Mouse (Mus musculus) C2C12 (cell line): ENCODE data around the gene Lgals1. TPM values are rescaled to one million over a fixed set of nuclear protein-coding genes. Genes with fewer than 3 reads are reported as not detected.

Experiments
- H3K27me3 ChIP-seq: one replicate; pipeline ENCODE4 v1.6.1; 2011; ENCODE audit not compliant: control insufficient read depth, insufficient read depth, insufficient read length
- H3K36me3 ChIP-seq: one replicate; pipeline ENCODE4 v1.6.1; 2011; ENCODE audit not compliant: control insufficient read depth, insufficient read depth
- H3K4me3 ChIP-seq: one replicate; pipeline ENCODE4 v1.5.1; 2011; ENCODE audit warnings: mild to moderate bottlenecking, control low read depth; ENCODE audit not compliant: poor library complexity, insufficient read depth, severe bottlenecking
- H3K79me2 ChIP-seq: one replicate; pipeline ENCODE4 v1.6.1; 2011; ENCODE audit not compliant: control insufficient read depth, insufficient read depth
- H3K79me3 ChIP-seq: one replicate; pipeline ENCODE4 v1.6.1; 2011; ENCODE audit warnings: low read depth, control low read depth
- H3ac ChIP-seq: one replicate; pipeline ENCODE3; 2011; ENCODE audit warnings: low read depth; ENCODE audit not compliant: control insufficient read depth, insufficient read length
- CEBPB ChIP-seq: IDR thresholded peaks from one replicate; pipeline ENCODE4 v1.6.1; 2011; ENCODE audit warnings: low read depth, mild to moderate bottlenecking, control low read depth, moderate library complexity
- CTCF ChIP-seq: IDR thresholded peaks from one replicate; pipeline ENCODE4 v1.5.1; 2011; ENCODE audit not compliant: control insufficient read depth, insufficient read depth, insufficient read length
- FOSL1 ChIP-seq: IDR thresholded peaks from one replicate; pipeline ENCODE4 v1.8.0; 2011; ENCODE audit warnings: mild to moderate bottlenecking, low read length; ENCODE audit not compliant: poor library complexity, insufficient read depth, severe bottlenecking
- MAX ChIP-seq: IDR thresholded peaks from one replicate; pipeline ENCODE4 v1.6.1; 2011; ENCODE audit warnings: mild to moderate bottlenecking, control low read depth
- MYOD1 ChIP-seq: IDR thresholded peaks from one replicate; pipeline ENCODE4 v1.6.1; 2011; ENCODE audit warnings: low read depth; ENCODE audit not compliant: control insufficient read depth, insufficient read length
- MYOG ChIP-seq: IDR thresholded peaks from one replicate; pipeline ENCODE4 v1.6.1; 2011; ENCODE audit not compliant: control insufficient read depth, insufficient read length; ENCODE audit errors: extremely low read depth
- USF1 ChIP-seq: IDR thresholded peaks from one replicate; pipeline ENCODE4 v1.6.1; 2011; ENCODE audit warnings: low read depth, mild to moderate bottlenecking, control low read depth, moderate library complexity
- polyA plus RNA-seq: library from polyadenylated mRNA; unstranded; fragments of >200 nt; fragmentation: generic; extraction: Trizol; gene quantifications from one replicate; pipeline ENCODE4 v1.2.1, GENCODE M21; 2012; ENCODE audit warnings: missing spikeins

The Lgals1 gene
- polyA plus RNA-seq, 1 experiment = 18,755 TPM

- no peaks in the 10 kb centered on the region for H3K36me3 ChIP-seq
- TF ChIP-seq USF1 = no peak
- no peak for TF ChIP-seq MYOG
- no peak for TF ChIP-seq FOSL1
- TF ChIP-seq CEBPB = no peak
- TF ChIP-seq CTCF = no peak
- no peak for TF ChIP-seq MAX
- no peak for TF ChIP-seq MYOD1
- no peak overlapping the region for H3K4me3 ChIP-seq
- no peaks in the 10 kb centered on the region for H3K79me3 ChIP-seq
- no peaks in the 10 kb centered on the region for H3K27me3 ChIP-seq
- H3ac ChIP-seq = no peak overlapping the region
- H3K79me2 ChIP-seq = no peaks in the 10 kb centered on the region
Observed at GRCm38 (mm10) chr15:78956351-78956750, 29.8 kb downstream of the Lgals1 start.

GRCm38 (mm10) chr15:78957021-78957420, 30.5 kb downstream of the Lgals1 start:
- no peak overlapping the region for H3K4me3 ChIP-seq
- H3K36me3 ChIP-seq = no peaks in the 10 kb centered on the region
- TF ChIP-seq MYOG (no peak), CEBPB (no peak), MAX (no peak), MYOD1 (no peak), USF1 (no peak)
- no peaks in the 10 kb centered on the region for H3K79me2 ChIP-seq
- no peaks in the 10 kb centered on the region for H3K27me3 ChIP-seq
- no peaks in the 10 kb centered on the region for H3K79me3 ChIP-seq
- H3ac ChIP-seq = no peak overlapping the region

- Histone ChIP-seq H3K36me3 (no peaks in the 10 kb centered on the region), H3ac (no peak overlapping the region)
- TF ChIP-seq USF1 (no peak), MYOG (no peak), CEBPB (no peak), CTCF (no peak), MAX (no peak), FOSL1 (no peak), MYOD1 (no peak)
Observed at GRCm38 (mm10) chr15:78959537-78959936, 33.0 kb downstream of the Lgals1 start.

GRCm38 (mm10) chr15:78960088-78960487, 33.6 kb downstream of the Lgals1 start:
- Histone ChIP-seq H3K27me3 (peaks cover 7% of the 10 kb centered on the region), H3K36me3 (no peaks in the 10 kb centered on the region), H3K79me2 (no peaks in the 10 kb centered on the region), H3K79me3 (no peaks in the 10 kb centered on the region), H3ac (peak overlapping the region; percentile 8), H3K4me3 (no peak overlapping the region)
- TF ChIP-seq CEBPB (no peak), MAX (peak; percentile 86)

More at GRCm38 (mm10) chr15:78959537-78959936, 33.0 kb downstream of the Lgals1 start:
- Histone ChIP-seq H3K79me3 (no peaks in the 10 kb centered on the region), H3K27me3 (peaks cover 1% of the 10 kb centered on the region), H3K4me3 (no peak overlapping the region), H3K79me2 (no peaks in the 10 kb centered on the region)

GRCm38 (mm10) chr15:78962885-78963284, 36.4 kb downstream of the Lgals1 start:
- no peak for TF ChIP-seq FOSL1
- no peak for TF ChIP-seq USF1
- TF ChIP-seq MYOG = no peak
- TF ChIP-seq CTCF = peak; percentile 89
- H3ac ChIP-seq = no peak overlapping the region
- H3K4me3 ChIP-seq = no peak overlapping the region
- H3K27me3 ChIP-seq = peaks cover 31% of the 10 kb centered on the region
- H3K36me3 ChIP-seq = no peaks in the 10 kb centered on the region
- H3K79me3 ChIP-seq = no peaks in the 10 kb centered on the region
- no peaks in the 10 kb centered on the region for H3K79me2 ChIP-seq

GRCm38 (mm10) chr15:78971626-78972025, 45.1 kb downstream of the Lgals1 start:
- peaks cover 97% of the 10 kb centered on the region for H3K27me3 ChIP-seq
- TF ChIP-seq FOSL1 (no peak), MAX (no peak), CTCF (no peak), MYOG (no peak), MYOD1 (no peak), USF1 (no peak), CEBPB (no peak)
- H3K79me2 ChIP-seq = no peaks in the 10 kb centered on the region
- no peak overlapping the region for H3K4me3 ChIP-seq
- H3K36me3 ChIP-seq = no peaks in the 10 kb centered on the region
- H3K79me3 ChIP-seq = no peaks in the 10 kb centered on the region
- H3ac ChIP-seq = no peak overlapping the region
